Mouse (Mus musculus): Measurements from ENCODE around the gene Tmem259. TPM values are rescaled to one million over a fixed set of nuclear protein-coding genes. Genes with fewer than 3 reads are reported as not detected.

Gene Tmem259
- not detected for polyA plus RNA-seq (2014; fragmentation: Illumina TruSeq; extraction: RNeasy Lipid Tissue Mini Kit (QIAGEN cat#74804))

GRCm38 (mm10) chr10:79984195-79984816, at the start of gene Tmem259:
TSS of gene Tmem259 (minus strand) at chr10:79984330.

GRCm38 (mm10) chr10:80016511-80016910, 32.4 kb upstream of the Tmem259 start, which contains the start of gene Arhgap45:
TSS of gene Arhgap45 (plus strand) at chr10:80016653.

GRCm38 (mm10) chr10:79996272-79997033, 12.3 kb upstream of the Tmem259 start, which contains the start of gene Abca7:
TSS of gene Abca7 (plus strand) at chr10:79996494.

GRCm38 (mm10) chr10:79988506-79989271, 4.6 kb upstream of the Tmem259 start, which contains the start of gene Cnn2:
TSS of gene Cnn2 (plus strand) at chr10:79988584.

GRCm38 (mm10) chr10:79970415-79971182, 13.5 kb downstream of the Tmem259 start, which contains the start of gene Grin3b:
TSS of gene Grin3b (plus strand) at chr10:79970715.

GRCm38 (mm10) chr10:79959847-79960601, 24.1 kb downstream of the Tmem259 start, which contains the start of gene Wdr18:
TSS of gene Wdr18 (plus strand) at chr10:79960152.

GRCm38 (mm10) chr10:79926491-79927323, 57.4 kb downstream of the Tmem259 start, which contains the start of gene Arid3a:
TSS of gene Arid3a (plus strand) at chr10:79927043.

Other genes with a start within 250 kb of the Tmem259 start
- not detected for gene Polrmt, start 237.7 kb downstream of the Tmem259 start, polyA plus RNA-seq (2014; fragmentation: Illumina TruSeq; extraction: RNeasy Lipid Tissue Mini Kit (QIAGEN cat#74804))
- gene Fgf22, start 229.3 kb downstream of the Tmem259 start, polyA plus RNA-seq (2014; fragmentation: Illumina TruSeq; extraction: RNeasy Lipid Tissue Mini Kit (QIAGEN cat#74804)): not detected
- gene Rnf126, start 217.4 kb downstream of the Tmem259 start, polyA plus RNA-seq (2014; fragmentation: Illumina TruSeq; extraction: RNeasy Lipid Tissue Mini Kit (QIAGEN cat#74804)): 0.29 TPM
- 1.2 TPM for gene Fstl3, start 207.1 kb downstream of the Tmem259 start, polyA plus RNA-seq (2014; fragmentation: Illumina TruSeq; extraction: RNeasy Lipid Tissue Mini Kit (QIAGEN cat#74804))
- gene Prss57, start 193.4 kb downstream of the Tmem259 start, polyA plus RNA-seq (2014; fragmentation: Illumina TruSeq; extraction: RNeasy Lipid Tissue Mini Kit (QIAGEN cat#74804)): not detected
- 0.77 TPM for gene Palm, start 190.8 kb downstream of the Tmem259 start, polyA plus RNA-seq (2014; fragmentation: Illumina TruSeq; extraction: RNeasy Lipid Tissue Mini Kit (QIAGEN cat#74804))
- gene Misp, start 163.3 kb downstream of the Tmem259 start, polyA plus RNA-seq (2014; fragmentation: Illumina TruSeq; extraction: RNeasy Lipid Tissue Mini Kit (QIAGEN cat#74804)): not detected
- gene Ptbp1, start 129.9 kb downstream of the Tmem259 start, polyA plus RNA-seq (2014; fragmentation: Illumina TruSeq; extraction: RNeasy Lipid Tissue Mini Kit (QIAGEN cat#74804)): 114 TPM
- not detected for gene Prtn3, start 109.9 kb downstream of the Tmem259 start, polyA plus RNA-seq (2014; fragmentation: Illumina TruSeq; extraction: RNeasy Lipid Tissue Mini Kit (QIAGEN cat#74804))
- not detected for gene Plppr3, start 109.7 kb downstream of the Tmem259 start, polyA plus RNA-seq (2014; fragmentation: Illumina TruSeq; extraction: RNeasy Lipid Tissue Mini Kit (QIAGEN cat#74804))
- not detected for gene Elane, start 98.1 kb downstream of the Tmem259 start, polyA plus RNA-seq (2014; fragmentation: Illumina TruSeq; extraction: RNeasy Lipid Tissue Mini Kit (QIAGEN cat#74804))
- 1.5 TPM for gene Cfd, start 93.5 kb downstream of the Tmem259 start, polyA plus RNA-seq (2014; fragmentation: Illumina TruSeq; extraction: RNeasy Lipid Tissue Mini Kit (QIAGEN cat#74804))
- 0.37 TPM for gene Med16, start 75.4 kb downstream of the Tmem259 start, polyA plus RNA-seq (2014; fragmentation: Illumina TruSeq; extraction: RNeasy Lipid Tissue Mini Kit (QIAGEN cat#74804))
- gene Gm26602, start 73.5 kb downstream of the Tmem259 start, polyA plus RNA-seq (2014; fragmentation: Illumina TruSeq; extraction: RNeasy Lipid Tissue Mini Kit (QIAGEN cat#74804)): not detected
- gene Kiss1r, start 67.4 kb downstream of the Tmem259 start, polyA plus RNA-seq (2014; fragmentation: Illumina TruSeq; extraction: RNeasy Lipid Tissue Mini Kit (QIAGEN cat#74804)): not detected
- 8.0 TPM for gene R3hdm4, start 63.1 kb downstream of the Tmem259 start, polyA plus RNA-seq (2014; fragmentation: Illumina TruSeq; extraction: RNeasy Lipid Tissue Mini Kit (QIAGEN cat#74804))
- 3.3 TPM for gene Arid3a, start 57.3 kb downstream of the Tmem259 start, polyA plus RNA-seq (2014; fragmentation: Illumina TruSeq; extraction: RNeasy Lipid Tissue Mini Kit (QIAGEN cat#74804))
- 1.2 TPM for gene Wdr18, start 24.2 kb downstream of the Tmem259 start, polyA plus RNA-seq (2014; fragmentation: Illumina TruSeq; extraction: RNeasy Lipid Tissue Mini Kit (QIAGEN cat#74804))
- gene Grin3b, start 13.6 kb downstream of the Tmem259 start, polyA plus RNA-seq (2014; fragmentation: Illumina TruSeq; extraction: RNeasy Lipid Tissue Mini Kit (QIAGEN cat#74804)): not detected
- gene Cnn2, start 4.3 kb upstream of the Tmem259 start, polyA plus RNA-seq (2014; fragmentation: Illumina TruSeq; extraction: RNeasy Lipid Tissue Mini Kit (QIAGEN cat#74804)): 10.0 TPM
- gene Abca7, start 12.2 kb upstream of the Tmem259 start, polyA plus RNA-seq (2014; fragmentation: Illumina TruSeq; extraction: RNeasy Lipid Tissue Mini Kit (QIAGEN cat#74804)): 0.14 TPM
- not detected for gene Arhgap45, start 32.3 kb upstream of the Tmem259 start, polyA plus RNA-seq (2014; fragmentation: Illumina TruSeq; extraction: RNeasy Lipid Tissue Mini Kit (QIAGEN cat#74804))
- 0.51 TPM for gene Polr2e, start 55.5 kb upstream of the Tmem259 start, polyA plus RNA-seq (2014; fragmentation: Illumina TruSeq; extraction: RNeasy Lipid Tissue Mini Kit (QIAGEN cat#74804))
- gene Gpx4, start 62.8 kb upstream of the Tmem259 start, polyA plus RNA-seq (2014; fragmentation: Illumina TruSeq; extraction: RNeasy Lipid Tissue Mini Kit (QIAGEN cat#74804)): 21.6 TPM
- gene Sbno2, start 121.2 kb upstream of the Tmem259 start, polyA plus RNA-seq (2014; fragmentation: Illumina TruSeq; extraction: RNeasy Lipid Tissue Mini Kit (QIAGEN cat#74804)): 0.29 TPM
- gene Stk11, start 131.5 kb upstream of the Tmem259 start, polyA plus RNA-seq (2014; fragmentation: Illumina TruSeq; extraction: RNeasy Lipid Tissue Mini Kit (QIAGEN cat#74804)): 4.8 TPM
- gene Atp5d, start 154.3 kb upstream of the Tmem259 start, polyA plus RNA-seq (2014; fragmentation: Illumina TruSeq; extraction: RNeasy Lipid Tissue Mini Kit (QIAGEN cat#74804)): 0.34 TPM
- not detected for gene Cbarp, start 156.5 kb upstream of the Tmem259 start, polyA plus RNA-seq (2014; fragmentation: Illumina TruSeq; extraction: RNeasy Lipid Tissue Mini Kit (QIAGEN cat#74804))
- gene Midn, start 163.9 kb upstream of the Tmem259 start, polyA plus RNA-seq (2014; fragmentation: Illumina TruSeq; extraction: RNeasy Lipid Tissue Mini Kit (QIAGEN cat#74804)): 10.3 TPM
- gene Cirbp, start 181.7 kb upstream of the Tmem259 start, polyA plus RNA-seq (2014; fragmentation: Illumina TruSeq; extraction: RNeasy Lipid Tissue Mini Kit (QIAGEN cat#74804)): 34.8 TPM
- 1.1 TPM for gene 1600002K03Rik, start 188.6 kb upstream of the Tmem259 start, polyA plus RNA-seq (2014; fragmentation: Illumina TruSeq; extraction: RNeasy Lipid Tissue Mini Kit (QIAGEN cat#74804))
- 5.3 TPM for gene Efna2, start 195.2 kb upstream of the Tmem259 start, polyA plus RNA-seq (2014; fragmentation: Illumina TruSeq; extraction: RNeasy Lipid Tissue Mini Kit (QIAGEN cat#74804))
- 5.4 TPM for gene Mum1, start 242.1 kb upstream of the Tmem259 start, polyA plus RNA-seq (2014; fragmentation: Illumina TruSeq; extraction: RNeasy Lipid Tissue Mini Kit (QIAGEN cat#74804))